Mouse (Mus musculus) megakaryocyte progenitor cell, adult 5-6 weeks (primary cell): ENCODE data around the gene Bcl3. TPM values are rescaled to one million over a fixed set of nuclear protein-coding genes. Genes with fewer than 3 reads are reported as not detected.
A peak's percentile ranks its signal among the peaks of the same experiment; 100 is the strongest.

ENCODE experiments used
- ATAC-seq: replicated peaks from 2 replicates; pipeline ENCODE4 v1.8.0; 2016; ENCODE audit warnings: mild to moderate bottlenecking, moderate TSS enrichment, inconsistent platforms; ENCODE audit not compliant: poor library complexity
- total RNA-seq, 2 experiments: library from RNA; stranded (forward) in 1 of 2; stranded (reverse) in 1 of 2; fragments of 157-497, 149-512 nt in 1 of 2; fragments of 200-1000 nt in 1 of 2; gene quantifications; 2 replicates each; pipeline versions ENCODE4 v1.2.3 to v1.2.4; 2015 to 2017

Gene Bcl3
- total RNA-seq, 2 experiments from 2014 or later, result 4.6 to 6.3 TPM

DNA sequence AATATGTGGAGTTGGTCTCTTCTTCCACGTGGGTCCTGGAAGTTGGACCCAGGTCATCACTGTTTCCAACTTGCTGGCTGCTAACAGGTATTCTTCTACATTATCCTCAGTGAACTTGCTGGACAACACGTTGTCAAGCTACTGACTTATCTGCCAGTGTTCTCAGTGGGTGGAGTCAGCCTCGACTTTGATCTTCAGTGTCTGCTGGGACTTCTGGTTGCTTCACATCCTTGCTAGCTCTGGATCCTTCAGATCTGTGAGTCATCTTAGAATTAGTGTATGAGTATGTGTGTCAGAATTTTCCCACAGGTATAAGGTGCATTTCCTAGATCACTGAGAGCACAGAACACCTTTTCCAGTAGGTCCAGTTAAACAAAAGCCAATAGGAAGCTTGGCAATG, 14.3 kb upstream of the Bcl3 start:
- no peak for ATAC-seq

DNA sequence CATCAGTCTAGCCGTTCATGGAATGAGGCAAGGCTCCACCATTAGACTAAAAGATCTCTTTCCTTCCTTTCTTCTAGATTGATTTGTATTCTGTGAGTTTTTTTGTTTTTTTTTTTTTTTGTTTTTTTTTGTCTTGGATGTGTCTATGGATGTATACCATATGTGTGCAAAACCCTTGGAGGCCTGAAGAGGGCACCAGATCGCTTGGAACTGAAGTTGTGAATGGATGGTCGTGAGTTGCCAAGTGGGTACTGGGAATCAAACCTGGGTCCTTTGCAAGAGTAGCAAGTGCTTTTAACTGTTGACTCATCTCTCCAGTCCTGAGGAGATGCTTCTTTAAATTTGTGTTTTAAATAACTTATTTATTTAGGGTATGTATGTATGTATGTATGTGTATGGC, 11.5 kb upstream of the Bcl3 start:
- no peak for ATAC-seq

- peak; percentile 38 for ATAC-seq
Measured at GRCm38 (mm10) chr7:19831837-19832236, 9.3 kb upstream of the Bcl3 start.

DNA sequence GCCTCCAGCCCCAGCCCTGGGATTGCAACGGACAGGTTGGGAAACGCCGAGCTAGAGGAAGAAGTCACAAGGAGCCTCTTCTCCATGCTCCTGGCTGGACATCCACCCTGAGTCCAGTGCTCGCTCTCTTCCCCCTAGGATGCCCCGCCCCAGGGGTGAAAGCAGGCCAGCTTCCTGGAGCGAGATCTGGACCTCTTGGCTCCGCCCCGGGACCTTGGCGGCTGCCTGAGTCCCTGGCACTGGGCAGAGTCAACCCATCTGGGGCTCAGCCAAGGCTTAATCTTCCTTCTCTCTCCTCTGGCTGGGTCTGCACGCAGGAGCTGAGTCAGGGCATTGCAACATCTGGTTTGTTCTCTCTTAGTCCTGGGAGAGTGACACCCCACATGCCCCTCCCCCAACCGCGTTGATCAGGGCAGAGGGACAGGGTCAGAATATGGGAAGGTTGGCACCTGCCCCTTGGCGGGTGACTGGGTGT, 8.1 kb upstream of the Bcl3 start:
- ATAC-seq, result peak; percentile 94

- ATAC-seq, result no peak
Measured at GRCm38 (mm10) chr7:19829694-19830093, 7.1 kb upstream of the Bcl3 start.

DNA sequence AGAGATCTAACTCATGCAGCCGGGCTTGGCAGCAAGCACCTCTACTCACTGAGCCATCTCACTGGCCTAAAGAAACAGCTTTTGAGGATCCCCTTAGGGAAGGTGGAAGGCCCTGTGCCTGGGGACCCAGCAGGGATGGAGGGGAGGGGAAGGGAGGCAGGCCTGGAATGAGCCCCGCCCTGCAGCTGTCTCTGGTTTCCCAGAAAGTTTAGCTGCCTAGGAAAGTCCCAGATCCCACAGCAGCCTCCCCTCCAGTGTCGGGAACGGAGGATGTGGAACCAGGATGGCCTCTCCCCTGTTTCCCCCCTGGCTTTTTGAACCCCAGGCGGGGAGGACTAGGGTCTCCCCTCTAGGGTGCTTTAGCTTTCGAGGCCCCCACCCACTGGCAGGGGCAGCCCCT, 4.2 kb upstream of the Bcl3 start:
- ATAC-seq, result no peak

DNA sequence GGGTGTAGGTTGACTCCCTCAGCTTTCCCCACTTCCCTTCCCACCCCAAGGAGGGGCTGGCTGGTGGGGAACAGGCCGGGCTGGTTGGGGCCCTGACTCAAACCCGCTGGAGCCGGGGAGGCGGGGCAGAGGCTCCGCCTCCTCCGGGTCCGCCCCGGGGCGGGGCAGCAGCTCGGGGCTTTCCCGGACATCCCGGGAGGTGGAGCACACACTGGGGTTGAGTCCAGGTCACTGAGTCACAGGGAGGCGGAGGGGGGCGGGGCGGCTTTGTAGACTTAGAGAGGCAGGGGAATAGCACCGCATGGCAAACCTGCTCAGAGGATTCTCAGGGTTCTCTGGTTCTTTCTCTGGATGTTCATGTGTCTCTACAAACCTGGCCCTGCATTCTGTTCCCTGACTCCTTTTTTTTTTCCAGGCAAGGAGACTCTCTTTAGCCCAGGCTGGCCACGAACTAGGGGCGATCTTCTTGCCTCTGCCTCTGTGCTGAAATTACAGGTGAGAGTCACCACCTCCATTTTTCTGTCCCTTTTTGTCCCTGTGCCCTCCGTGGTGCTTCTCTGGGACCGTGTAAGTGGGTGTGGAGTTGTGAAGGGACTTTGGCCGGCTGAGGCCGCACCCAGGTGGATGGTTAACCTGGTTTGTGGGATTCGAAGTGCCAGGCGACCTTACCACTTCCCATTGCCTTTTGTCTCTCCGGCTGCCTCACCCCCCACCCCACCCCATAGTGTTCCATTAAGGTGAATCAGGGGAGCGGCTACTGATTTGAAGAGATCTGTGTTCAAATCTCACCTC, 1.8 kb upstream of the Bcl3 start:
- peak; percentile 77 for ATAC-seq

DNA sequence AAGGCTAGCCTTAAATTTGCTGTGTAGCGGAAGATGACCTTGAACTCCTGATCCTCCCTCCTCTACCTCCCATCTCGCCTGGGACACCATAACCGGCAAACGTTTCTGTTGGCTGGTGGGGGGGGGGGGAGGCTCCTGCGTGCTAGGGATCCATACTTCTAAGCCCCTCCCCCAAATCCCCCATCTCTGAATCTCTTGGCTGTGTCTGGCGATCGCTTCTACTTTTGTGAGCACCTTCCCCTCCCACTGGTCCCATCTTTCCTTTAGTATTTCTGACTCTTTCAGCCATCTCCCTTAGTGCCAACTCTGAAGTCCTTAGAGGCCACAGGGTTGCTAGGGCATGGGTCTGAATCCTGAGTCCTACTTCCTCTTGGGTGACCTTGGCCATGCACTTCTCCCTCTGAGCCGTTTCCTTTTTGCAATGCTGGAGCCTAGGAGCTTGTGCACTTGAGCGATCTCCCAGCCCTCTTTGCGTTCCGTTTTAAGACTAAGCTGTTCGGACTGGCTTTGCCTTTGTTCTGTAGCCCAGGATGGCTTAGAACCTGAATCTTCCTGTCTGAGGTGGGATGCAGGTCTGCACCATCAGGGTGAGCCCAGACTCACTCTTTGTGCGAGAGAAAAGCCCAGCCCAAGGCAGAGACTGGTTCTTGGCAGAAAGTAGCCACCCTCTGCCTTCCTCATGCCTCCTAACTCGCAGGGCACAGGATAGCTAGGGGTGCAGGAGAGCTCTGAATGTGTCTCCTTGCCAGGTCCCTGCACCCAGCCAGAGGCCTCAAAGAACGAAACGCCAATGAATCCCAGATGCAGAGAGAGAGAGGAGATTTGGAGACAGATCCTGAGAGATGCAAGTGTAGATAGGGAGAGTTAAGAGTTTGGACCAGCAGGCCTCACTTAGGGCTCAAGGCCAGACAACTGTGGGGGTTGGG, 949 bp upstream of the Bcl3 start:
- ATAC-seq, result peak; percentile 62

- ATAC-seq, result no peak
Measured at GRCm38 (mm10) chr7:19822193-19822592, 377 bp downstream of the Bcl3 start.

GRCm38 (mm10) chr7:19821633-19822032, 937 bp downstream of the Bcl3 start:
- no peak for ATAC-seq

- ATAC-seq, result no peak
Measured at GRCm38 (mm10) chr7:19820347-19821048, 2.1 kb downstream of the Bcl3 start.

DNA sequence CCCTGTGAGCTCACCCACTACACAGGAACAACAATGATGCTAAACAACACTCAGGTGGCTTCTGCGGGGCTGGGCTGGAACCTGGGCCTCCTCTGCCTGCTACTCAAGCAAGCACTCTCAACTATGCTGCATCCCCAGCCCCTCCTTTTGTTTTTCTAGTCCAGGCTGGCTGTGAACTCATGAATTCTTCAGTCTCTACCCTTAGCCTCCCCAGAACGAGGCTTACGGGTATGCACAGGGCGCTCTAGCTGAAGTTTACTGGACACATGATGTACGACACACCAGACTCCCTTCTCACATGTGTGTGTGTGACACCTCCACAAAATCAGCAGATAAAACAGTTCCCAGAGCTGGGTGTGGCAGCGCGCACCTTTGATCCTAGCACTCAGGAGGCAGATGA, 3.7 kb downstream of the Bcl3 start:
- ATAC-seq, result no peak

GRCm38 (mm10) chr7:19818440-19818839, 4.1 kb downstream of the Bcl3 start:
- no peak for ATAC-seq

DNA sequence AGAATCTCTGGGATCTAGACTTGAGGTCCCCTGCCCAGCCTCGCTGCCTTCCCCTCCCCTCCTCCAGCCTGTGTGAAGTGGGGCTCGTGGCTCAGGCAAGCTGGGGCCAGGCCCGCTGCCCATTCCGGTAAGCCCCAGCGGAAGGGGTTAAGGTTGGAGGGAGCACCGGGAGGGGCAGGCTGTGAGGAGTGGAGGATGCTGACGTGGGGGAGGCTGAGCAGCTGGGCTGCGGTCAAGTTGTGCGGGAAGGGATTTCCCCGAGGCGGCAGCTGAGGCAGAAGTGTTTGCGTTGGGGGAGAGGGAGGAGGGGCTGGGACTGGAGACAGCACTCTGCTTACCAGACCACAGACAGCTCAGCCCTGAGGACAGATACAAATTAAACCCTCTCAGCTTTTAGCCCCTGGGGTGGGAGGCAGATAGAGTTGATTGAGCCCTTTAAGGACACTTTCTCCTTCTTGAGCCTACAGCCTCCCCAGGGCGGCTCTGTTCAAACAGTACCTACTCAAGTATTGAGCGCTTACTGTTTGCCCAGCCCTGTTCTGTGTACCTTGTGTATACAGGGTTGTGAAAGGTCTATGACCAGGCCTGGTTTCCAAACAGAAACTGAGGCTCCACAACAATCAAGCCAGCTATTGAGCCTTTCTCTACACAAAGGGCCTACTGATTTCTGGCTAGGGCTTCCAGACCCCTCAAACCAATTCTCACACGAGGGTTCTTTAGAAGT, 5.0 kb downstream of the Bcl3 start:
- peak; percentile 74 for ATAC-seq

DNA sequence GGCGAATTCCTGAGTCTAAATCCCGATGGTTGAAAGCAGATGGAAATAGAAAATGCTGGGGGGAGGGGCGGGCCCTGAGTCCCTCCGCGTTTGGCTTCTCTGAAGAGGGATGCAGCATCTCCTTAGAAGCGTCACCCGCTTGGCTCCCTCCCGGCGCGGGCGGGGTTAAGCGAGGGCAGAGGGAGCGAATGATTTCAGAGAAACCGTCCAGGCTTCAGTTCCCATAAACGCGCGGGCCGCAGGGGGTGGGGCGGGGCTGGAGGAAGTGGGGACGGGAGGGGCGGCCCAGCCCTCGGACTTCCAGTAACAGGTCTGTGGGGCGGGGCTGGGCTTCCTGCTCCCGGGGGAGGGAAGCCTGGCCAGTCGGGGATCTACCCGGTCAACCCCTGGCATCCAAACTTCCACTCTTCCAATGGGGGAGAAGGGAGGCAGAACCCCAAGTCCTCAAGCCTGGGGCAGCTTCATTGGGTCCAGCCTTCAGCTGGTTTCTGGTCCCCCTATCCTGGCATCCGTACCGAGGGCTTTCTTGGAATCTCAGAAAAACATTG, 6.3 kb downstream of the Bcl3 start:
- ATAC-seq, result peak; percentile 62

DNA sequence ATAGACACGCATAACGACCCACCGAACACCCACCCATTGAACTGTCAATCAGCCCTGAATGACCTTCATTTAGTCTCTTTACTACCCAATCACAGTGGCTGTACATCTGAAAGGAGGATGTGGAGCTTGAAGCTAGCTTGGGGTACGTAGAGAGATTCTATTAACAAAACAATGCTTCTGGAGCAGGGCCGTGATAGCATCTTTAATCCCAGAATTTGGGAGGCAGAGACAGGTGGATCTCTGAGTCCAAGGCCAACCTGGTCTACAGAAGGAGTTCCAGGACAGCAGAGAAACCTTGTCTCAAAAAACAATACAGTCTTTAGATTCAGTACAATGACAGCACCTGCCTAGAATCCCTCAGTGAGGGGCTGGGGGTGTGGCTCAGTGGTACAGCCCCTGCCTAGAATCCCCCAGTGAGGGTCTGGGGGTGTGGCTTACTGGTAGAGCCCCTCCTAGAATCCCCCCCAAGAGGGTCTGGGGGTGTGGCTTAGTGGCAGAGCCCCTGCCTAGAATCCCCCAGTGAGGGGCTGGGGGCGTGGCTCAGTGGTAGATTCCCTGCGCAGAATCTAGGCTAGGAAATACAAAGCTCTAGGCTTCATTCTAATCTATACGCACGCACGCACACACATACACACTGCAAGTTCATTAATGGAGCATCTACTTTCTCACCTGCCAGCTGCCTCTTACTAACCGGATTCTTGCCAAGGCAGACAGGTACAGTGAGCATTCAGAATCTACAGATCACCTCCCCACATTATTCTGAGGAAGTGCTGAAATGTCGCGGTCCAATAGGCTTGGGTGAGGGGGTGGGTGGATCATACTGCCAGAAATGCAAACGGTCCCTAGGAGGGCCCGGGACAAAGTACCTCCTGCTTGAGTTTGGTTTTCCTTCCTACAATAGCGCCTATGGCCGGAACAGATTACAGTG, 7.0 kb downstream of the Bcl3 start:
- ATAC-seq, result peak; percentile 10

GRCm38 (mm10) chr7:19813579-19814122, 8.9 kb downstream of the Bcl3 start:
- no peak for ATAC-seq

GRCm38 (mm10) chr7:19813161-19813560, 9.4 kb downstream of the Bcl3 start:
- ATAC-seq, result no peak

DNA sequence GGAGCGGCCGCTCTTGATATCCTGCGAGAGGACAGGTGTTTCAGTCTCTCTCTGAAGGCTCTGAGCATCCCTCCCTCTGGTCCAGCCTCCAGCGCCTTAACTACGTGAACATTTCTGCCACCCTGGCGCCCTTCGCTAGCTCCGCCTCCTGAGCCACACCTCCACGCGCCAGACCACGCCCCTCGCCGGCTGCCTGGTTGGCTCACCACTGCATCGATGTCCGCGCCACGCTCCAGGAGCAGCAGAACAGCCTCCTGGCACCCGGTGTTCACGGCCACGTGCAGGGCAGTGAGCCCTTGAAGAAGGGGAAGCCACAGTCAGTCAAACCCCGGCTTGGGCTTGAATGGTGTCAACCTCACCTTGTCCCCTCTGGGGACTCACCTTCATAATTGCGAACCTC, 11.5 kb downstream of the Bcl3 start:
- no peak for ATAC-seq
